Mouse (Mus musculus) erythroblast, embryonic 14.5 days (primary cell): ENCODE results near the gene Scrn1. TPM values are rescaled to one million over a fixed set of nuclear protein-coding genes. Genes with fewer than 3 reads are reported as not detected.

Experiments
- H3K27me3 ChIP-seq: 2 replicates; pipeline ENCODE4 v1.6.1; 2012; ENCODE audit warnings: inconsistent platforms; ENCODE audit not compliant: control insufficient read depth
- H3K36me3 ChIP-seq: 2 replicates; pipeline ENCODE4 v1.6.1; 2012; ENCODE audit warnings: mild to moderate bottlenecking, inconsistent platforms; ENCODE audit not compliant: control insufficient read depth
- H3K4me1 ChIP-seq: 2 replicates; pipeline ENCODE4 v1.6.1; 2012; ENCODE audit warnings: inconsistent platforms; ENCODE audit not compliant: control insufficient read depth
- H3K4me3 ChIP-seq: replicated peaks from 2 replicates; pipeline ENCODE3; 2012; ENCODE audit warnings: moderate library complexity, mild to moderate bottlenecking, inconsistent platforms
- H3K9me3 ChIP-seq: 2 replicates; pipeline ENCODE4 v1.6.1; 2012; ENCODE audit warnings: low read length, inconsistent platforms, mixed read lengths; ENCODE audit not compliant: control insufficient read depth
- GATA1 ChIP-seq: IDR thresholded peaks from 2 replicates; pipeline ENCODE4 v1.6.1; 2012; ENCODE audit warnings: low read length, inconsistent platforms, mixed read lengths
- TAL1 ChIP-seq: IDR thresholded peaks from 3 replicates; pipeline ENCODE4 v1.6.1; 2012; ENCODE audit warnings: low read length, inconsistent platforms, mixed read lengths
- polyA plus RNA-seq: library from polyadenylated mRNA; stranded (reverse); fragments of >175 nt; gene quantifications from 2 replicates; pipeline ENCODE4 v1.2.3, GENCODE M21; 2012

Gene Scrn1
- polyA plus RNA-seq, 1 experiment: not detected

- no peak for TF ChIP-seq GATA1
- no peak for TF ChIP-seq TAL1
- no peaks in the 10 kb centered on the region for H3K36me3 ChIP-seq
- no peaks in the 10 kb centered on the region for H3K27me3 ChIP-seq
- no peaks in the 10 kb centered on the region for H3K4me1 ChIP-seq
- no peak overlapping the region for H3K4me3 ChIP-seq
- H3K9me3 ChIP-seq: no peaks in the 10 kb centered on the region
Measured at GRCm38 (mm10) chr6:54494612-54495398, 71.5 kb downstream of the Scrn1 start.

DNA sequence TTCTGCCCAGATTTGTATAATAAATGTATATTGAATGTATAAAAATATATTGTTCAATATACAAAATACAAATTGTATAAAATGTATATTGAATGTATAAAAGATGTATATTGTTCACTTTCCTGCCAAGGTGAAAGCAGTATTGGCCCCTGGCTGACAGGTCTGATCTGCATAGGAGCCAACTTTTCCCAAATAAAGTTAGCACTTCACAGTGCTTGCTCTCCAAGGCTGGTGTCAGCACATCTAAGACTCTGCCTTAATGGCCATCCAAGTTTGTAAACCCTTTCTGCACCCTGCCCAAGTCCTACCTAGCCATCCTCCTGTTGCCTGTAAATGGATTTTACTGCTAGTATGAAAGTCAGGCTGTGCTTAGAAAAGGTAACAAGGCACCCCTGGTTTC lies 72.2 kb downstream of the Scrn1 start:
- no peak for TF ChIP-seq TAL1
- TF ChIP-seq GATA1: no peak
- no peaks in the 10 kb centered on the region for H3K4me1 ChIP-seq
- H3K9me3 ChIP-seq: no peaks in the 10 kb centered on the region
- no peak overlapping the region for H3K4me3 ChIP-seq
- H3K36me3 ChIP-seq: no peaks in the 10 kb centered on the region
- no peaks in the 10 kb centered on the region for H3K27me3 ChIP-seq

DNA sequence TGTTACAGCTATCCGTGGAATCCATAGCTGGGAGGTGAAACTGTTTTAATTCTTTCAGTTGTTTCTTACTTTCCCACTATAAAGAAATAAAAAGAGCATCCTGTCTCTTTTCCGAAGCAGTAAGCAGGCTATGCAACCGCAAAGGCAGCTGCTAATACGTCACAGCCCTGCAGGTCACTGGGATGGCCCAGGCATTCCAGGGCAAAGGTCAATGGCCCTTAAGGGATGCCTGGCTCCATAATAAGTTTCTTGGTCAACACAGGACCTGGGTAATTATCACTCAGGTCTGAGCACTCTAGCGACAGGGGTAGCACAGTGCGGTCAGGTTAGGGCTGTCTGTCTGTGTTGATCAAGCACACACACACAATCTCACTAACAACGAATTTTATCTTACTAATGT lies 75.2 kb downstream of the Scrn1 start:
- H3K36me3 ChIP-seq: no peaks in the 10 kb centered on the region
- no peaks in the 10 kb centered on the region for H3K9me3 ChIP-seq
- no peak overlapping the region for H3K4me3 ChIP-seq
- no peaks in the 10 kb centered on the region for H3K4me1 ChIP-seq
- peaks cover 2% of the 10 kb centered on the region; the same call in 1 of the 2 replicates for H3K27me3 ChIP-seq
- TF ChIP-seq TAL1 (no peak), GATA1 (no peak)

GRCm38 (mm10) chr6:54485973-54486569 lies 80.2 kb downstream of the Scrn1 start:
- H3K4me3 ChIP-seq: no peak overlapping the region
- H3K4me1 ChIP-seq: no peaks in the 10 kb centered on the region
- no peaks in the 10 kb centered on the region for H3K36me3 ChIP-seq
- H3K9me3 ChIP-seq: no peaks in the 10 kb centered on the region
- no peak for TF ChIP-seq GATA1
- no peak for TF ChIP-seq TAL1
- peaks cover 11% of the 10 kb centered on the region for H3K27me3 ChIP-seq

- H3K4me1 ChIP-seq: no peaks in the 10 kb centered on the region
- H3K27me3 ChIP-seq: peaks cover 11% of the 10 kb centered on the region
- no peak overlapping the region for H3K4me3 ChIP-seq
- TF ChIP-seq TAL1 (no peak), GATA1 (no peak)
- no peaks in the 10 kb centered on the region for H3K9me3 ChIP-seq
- no peaks in the 10 kb centered on the region for H3K36me3 ChIP-seq
Measured at GRCm38 (mm10) chr6:54485435-54485901, 80.8 kb downstream of the Scrn1 start.

DNA sequence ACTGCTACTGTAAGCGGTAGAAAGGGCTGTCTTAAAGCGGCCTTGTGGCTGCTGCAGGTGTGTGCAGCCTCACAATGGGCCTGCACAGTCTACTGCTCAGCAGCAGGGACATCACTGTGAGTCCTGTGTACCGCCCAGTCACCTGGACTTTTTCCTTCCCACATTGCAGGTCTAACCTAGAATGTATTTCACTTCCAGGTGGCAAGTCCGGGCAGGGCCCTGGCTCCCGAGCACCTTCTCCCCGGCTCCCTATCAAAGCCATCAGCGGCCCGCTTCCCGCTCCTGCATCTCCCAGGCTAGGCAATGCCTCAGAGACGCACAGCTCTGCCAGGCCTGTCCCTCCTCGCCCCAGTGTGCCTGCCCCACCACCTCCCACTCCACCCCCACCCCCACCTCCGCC lies 81.3 kb downstream of the Scrn1 start:
- H3K9me3 ChIP-seq: no peaks in the 10 kb centered on the region
- no peak overlapping the region for H3K4me3 ChIP-seq
- no peaks in the 10 kb centered on the region for H3K36me3 ChIP-seq
- TF ChIP-seq GATA1: no peak
- no peak for TF ChIP-seq TAL1
- no peaks in the 10 kb centered on the region for H3K4me1 ChIP-seq
- H3K27me3 ChIP-seq: peaks cover 11% of the 10 kb centered on the region

- H3K27me3 ChIP-seq: peaks cover 11% of the 10 kb centered on the region
- TF ChIP-seq TAL1: no peak
- no peak for TF ChIP-seq GATA1
Measured at GRCm38 (mm10) chr6:54481390-54482112, 84.7 kb downstream of the Scrn1 start.

GRCm38 (mm10) chr6:54478646-54479324 lies 87.5 kb downstream of the Scrn1 start:
- Histone ChIP-seq H3K27me3 (no peaks in the 10 kb centered on the region), H3K4me1 (no peaks in the 10 kb centered on the region), H3K9me3 (no peaks in the 10 kb centered on the region), H3K4me3 (no peak overlapping the region), H3K36me3 (no peaks in the 10 kb centered on the region)
- no peak for TF ChIP-seq TAL1
- TF ChIP-seq GATA1: no peak

More at GRCm38 (mm10) chr6:54481390-54482112, 84.7 kb downstream of the Scrn1 start:
- Histone ChIP-seq H3K9me3 (no peaks in the 10 kb centered on the region), H3K4me3 (no peak overlapping the region), H3K4me1 (no peaks in the 10 kb centered on the region), H3K36me3 (no peaks in the 10 kb centered on the region)
